Mouse (Mus musculus) midbrain, embryonic 14.5 days (tissue): ENCODE results near the gene Fbxw8. TPM values are rescaled to one million over a fixed set of nuclear protein-coding genes. Genes with fewer than 3 reads are reported as not detected.
A peak's percentile ranks its signal among the peaks of the same experiment; 100 is the strongest.

Experiments used
- ATAC-seq: fragments of 200-750 bp; cut with Nextera tagmentation; 2 replicates; pipeline ENCODE4 v1.8.0; 2017; ENCODE audit warnings: moderate number of reproducible peaks, moderate library complexity; ENCODE audit not compliant: low FRiP score, low TSS enrichment
- DNase-seq: peaks from one replicate; pipeline ENCODE4 v3.0.0-alpha.2; 2015
- H3K27ac ChIP-seq: fragments of 300-500 bp; sonication (generic); replicated peaks from 2 replicates; pipeline ENCODE4 v1.5.1; 2014; ENCODE audit warnings: mild to moderate bottlenecking, low read depth, low read length, moderate library complexity
- H3K27me3 ChIP-seq: fragments of 300-500 bp; sonication (generic); 2 replicates; pipeline ENCODE4 v1.6.1; 2014; ENCODE audit warnings: low read length, control low read depth, mixed read lengths; ENCODE audit not compliant: control insufficient read depth, insufficient read depth
- H3K36me3 ChIP-seq: fragments of 300-500 bp; sonication (generic); 2 replicates; pipeline ENCODE4 v1.6.1; 2014; ENCODE audit warnings: low read length, control low read depth; ENCODE audit not compliant: control insufficient read depth, insufficient read depth
- H3K4me1 ChIP-seq: fragments of 300-500 bp; sonication (generic); 2 replicates; pipeline ENCODE4 v1.6.1; 2014; ENCODE audit warnings: mild to moderate bottlenecking, antibody characterized with exemption, low read length, control low read depth; ENCODE audit not compliant: control insufficient read depth, insufficient read depth
- H3K4me2 ChIP-seq: fragments of 300-500 bp; sonication (generic); 2 replicates; pipeline ENCODE4 v1.6.1; 2014; ENCODE audit warnings: mild to moderate bottlenecking, low read length, moderate library complexity
- H3K4me3 ChIP-seq: fragments of 300-500 bp; sonication (generic); replicated peaks from 2 replicates; pipeline ENCODE4 v1.5.1; 2014; ENCODE audit warnings: low read depth, low read length
- H3K9ac ChIP-seq: fragments of 300-500 bp; sonication (generic); replicated peaks from 2 replicates; pipeline ENCODE4 v1.6.1; 2014; ENCODE audit warnings: mild to moderate bottlenecking, low read length, moderate library complexity
- H3K9me3 ChIP-seq: fragments of 300-500 bp; sonication (generic); 2 replicates; pipeline ENCODE4 v1.6.1; 2016; ENCODE audit warnings: low read length, control low read depth, mixed read lengths; ENCODE audit not compliant: control insufficient read depth
- WGBS: fragments of 180-500 bp; shearing (Covaris S2); extraction: QIAGEN DNeasy Blood & Tissue Kit; methylation state at CpG from one replicate; pipeline ENCODE4 v1.1.7; 2014; 5-methylcytosine and 5-hydroxymethylcytosine counted together
- polyA plus RNA-seq: library from polyadenylated mRNA; unstranded; fragments of >200 nt; fragmentation: Nextera tagmentation; extraction: Ambion mirVana; gene quantifications from 2 replicates; pipeline ENCODE4 v1.2.1, GENCODE M21; 2014

Fbxw8 gene
- polyA plus RNA-seq, 1 experiment from 2014 or later, result 21.4 TPM

DNA sequence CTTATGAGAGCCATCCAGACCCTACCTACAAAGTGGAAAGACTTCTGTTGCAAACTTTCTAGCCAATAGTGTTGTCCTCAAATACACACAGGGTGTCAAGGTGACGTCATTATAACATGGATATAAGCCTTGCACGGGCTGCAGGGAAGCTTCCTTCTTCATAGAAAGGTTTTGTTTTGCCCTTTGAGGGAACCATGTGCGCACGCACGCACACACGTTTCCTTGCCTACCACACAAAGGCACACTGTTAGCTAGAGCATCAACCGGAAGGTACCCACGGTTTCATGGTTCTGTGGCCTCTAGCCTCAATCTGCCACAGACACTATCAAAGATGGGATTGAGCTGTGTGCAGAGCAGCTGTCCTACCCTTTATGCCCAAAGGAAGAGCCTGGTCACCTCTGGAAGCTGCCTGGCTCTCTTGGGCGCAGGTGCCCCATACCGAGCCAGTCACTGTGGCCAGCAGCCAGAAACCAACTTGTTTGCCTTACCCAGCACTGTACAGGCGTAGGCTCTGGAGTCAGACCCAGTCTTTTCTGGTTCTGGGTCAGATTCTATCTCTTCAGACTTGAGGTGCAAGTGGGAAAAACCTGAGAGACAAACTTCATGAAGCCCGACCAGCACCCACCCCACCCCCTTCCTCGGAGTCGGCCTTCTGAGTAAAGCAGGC, 108.0 kb downstream of the Fbxw8 start:
- ATAC-seq (no peak), DNase-seq (no peak)
- H3K27ac ChIP-seq, result no peak overlapping the region
- no peak overlapping the region for H3K9ac ChIP-seq
- H3K36me3 ChIP-seq, result no peaks in the 10 kb centered on the region
- H3K27me3 ChIP-seq, result no peaks in the 10 kb centered on the region
- no peaks in the 10 kb centered on the region for H3K4me1 ChIP-seq
- no peak overlapping the region for H3K4me3 ChIP-seq
- 89% methylated on average over 14 of the region's 14 CpGs for WGBS
- no peaks in the 10 kb centered on the region for H3K9me3 ChIP-seq
- no peak overlapping the region for H3K4me2 ChIP-seq

DNA sequence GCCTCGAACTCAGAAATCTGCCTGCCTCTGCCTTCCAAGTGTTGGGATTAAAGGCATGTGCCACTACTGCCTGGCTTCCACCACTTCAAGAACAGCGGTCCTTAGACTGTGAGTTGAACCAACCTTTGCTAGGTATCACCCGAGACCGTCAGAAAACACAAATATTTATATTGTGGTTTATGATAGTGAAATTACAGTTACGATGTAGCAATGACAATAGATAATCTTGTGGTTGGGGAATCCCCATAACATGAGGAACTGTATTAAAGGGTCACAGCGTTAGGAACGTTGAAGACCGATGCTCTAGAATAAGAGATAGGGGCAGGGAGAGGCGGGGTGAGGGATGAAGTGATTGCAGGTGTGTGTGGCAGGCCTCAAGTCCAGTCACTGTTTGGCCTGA, 109.9 kb downstream of the Fbxw8 start:
- no peak for ATAC-seq
- Histone ChIP-seq H3K27ac (no peak overlapping the region), H3K9ac (no peak overlapping the region), H3K4me1 (no peaks in the 10 kb centered on the region), H3K36me3 (no peaks in the 10 kb centered on the region), H3K9me3 (no peaks in the 10 kb centered on the region), H3K4me3 (no peak overlapping the region), H3K27me3 (no peaks in the 10 kb centered on the region), H3K4me2 (no peak overlapping the region)
- WGBS, result 96% methylated on average over 9 of the region's 9 CpGs
- DNase-seq, result no peak

DNA sequence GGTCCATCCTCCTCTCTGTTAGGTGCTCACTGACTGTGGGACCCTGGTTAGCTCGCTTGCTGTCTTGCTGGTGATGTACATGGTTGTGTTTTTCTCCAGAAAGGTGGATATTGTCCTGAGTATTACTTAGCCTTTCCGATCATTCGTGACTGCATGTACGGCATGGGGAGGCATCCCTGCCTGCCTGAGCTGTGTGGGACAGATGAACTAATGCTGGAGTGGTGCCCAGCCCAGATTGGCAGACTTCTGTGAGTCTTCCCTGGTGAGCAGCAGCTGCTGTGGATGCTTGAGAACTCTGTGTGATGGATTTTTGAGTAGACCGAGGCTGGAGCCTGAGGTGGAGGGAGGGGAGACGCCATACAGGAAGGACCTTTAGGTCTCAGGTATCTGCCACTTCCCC, 110.4 kb downstream of the Fbxw8 start:
- WGBS, result 92% methylated on average over 6 of the region's 6 CpGs
- Histone ChIP-seq H3K36me3 (no peaks in the 10 kb centered on the region), H3K27me3 (no peaks in the 10 kb centered on the region), H3K9ac (no peak overlapping the region), H3K4me1 (no peaks in the 10 kb centered on the region), H3K4me2 (no peak overlapping the region), H3K27ac (no peak overlapping the region), H3K9me3 (no peaks in the 10 kb centered on the region), H3K4me3 (no peak overlapping the region)
- ATAC-seq, result no peak
- DNase-seq, result no peak

DNA sequence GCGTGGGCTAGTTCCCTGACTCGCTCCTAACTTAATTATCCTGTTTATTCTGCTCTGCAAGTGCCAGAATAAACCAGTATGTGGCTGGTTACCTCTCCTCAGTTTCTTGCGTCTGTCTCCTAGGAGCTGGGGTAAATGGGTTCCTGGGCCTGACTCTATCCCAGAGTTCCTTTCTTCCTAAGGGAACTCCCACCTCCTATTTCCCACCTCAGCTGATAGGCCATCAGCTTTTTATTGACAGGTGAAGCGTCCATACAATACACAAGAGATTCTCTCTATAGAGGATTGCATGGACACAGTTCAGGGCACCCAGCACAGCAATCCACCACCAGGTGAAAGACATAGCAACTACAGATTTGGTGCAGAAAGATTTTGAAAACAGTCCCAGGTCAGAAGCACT, 111.5 kb downstream of the Fbxw8 start:
- Histone ChIP-seq H3K27me3 (no peaks in the 10 kb centered on the region), H3K4me1 (peaks cover 5% of the 10 kb centered on the region; the same call in 1 of the 2 replicates), H3K9ac (no peak overlapping the region), H3K4me2 (no peak overlapping the region), H3K4me3 (no peak overlapping the region), H3K36me3 (no peaks in the 10 kb centered on the region), H3K9me3 (no peaks in the 10 kb centered on the region), H3K27ac (no peak overlapping the region)
- WGBS, result 87% methylated on average over 4 of the region's 4 CpGs
- ATAC-seq (no peak), DNase-seq (no peak)

DNA sequence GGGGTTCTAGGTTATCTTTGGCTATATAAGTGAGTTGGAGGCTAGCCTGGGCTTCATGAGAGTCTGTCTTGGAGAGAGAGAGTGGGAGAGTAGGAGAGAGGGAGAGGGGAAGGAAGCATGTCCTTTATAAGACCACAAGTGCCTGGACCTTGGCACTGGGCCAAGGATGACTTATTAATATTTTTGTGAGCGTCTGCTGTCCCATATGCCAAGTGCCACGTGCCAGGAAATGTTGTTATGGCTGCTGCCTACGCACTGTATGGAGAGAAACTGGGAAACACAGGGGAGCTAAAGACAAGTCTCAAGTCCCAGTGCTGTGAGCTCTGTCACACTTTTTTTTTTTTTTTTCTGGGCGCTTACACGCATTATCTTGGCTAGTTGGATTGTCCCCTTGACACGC, 112.7 kb downstream of the Fbxw8 start:
- Histone ChIP-seq H3K9me3 (no peaks in the 10 kb centered on the region), H3K36me3 (no peaks in the 10 kb centered on the region), H3K4me1 (peaks cover 5% of the 10 kb centered on the region; the same call in 1 of the 2 replicates), H3K27me3 (no peaks in the 10 kb centered on the region), H3K4me3 (no peak overlapping the region), H3K9ac (no peak overlapping the region), H3K27ac (no peak overlapping the region), H3K4me2 (no peak overlapping the region)
- WGBS, result 88% methylated on average over 6 of the region's 6 CpGs
- DNase-seq, result no peak
- ATAC-seq, result no peak

DNA sequence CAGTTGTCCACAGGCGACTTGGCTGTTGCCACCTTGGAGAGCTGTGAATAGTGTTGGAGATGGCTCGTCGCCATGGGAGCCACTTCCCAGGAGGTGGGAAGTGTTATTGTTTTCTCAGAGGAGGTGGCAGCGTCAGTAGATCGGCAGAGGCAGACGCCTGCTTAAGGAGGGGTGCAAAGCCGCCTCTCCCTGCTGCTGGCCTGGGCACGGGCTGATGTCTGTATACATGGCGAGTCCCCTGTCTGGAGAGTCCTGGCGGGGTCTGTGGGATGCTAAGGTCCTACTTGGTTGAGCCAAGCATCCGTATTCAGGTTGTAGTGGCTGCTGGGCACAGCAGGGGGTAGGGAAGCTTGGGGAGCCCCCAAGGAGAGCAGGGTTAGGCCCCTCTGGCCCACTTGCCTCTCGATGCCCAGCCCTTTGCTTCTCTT, 116.0 kb downstream of the Fbxw8 start:
- WGBS, result 26% methylated on average over 12 of the region's 12 CpGs
- H3K27ac ChIP-seq, result 0 out of 2 replicates have a peak overlapping the region, but pooled peaks have one; percentile 26
- no peaks in the 10 kb centered on the region for H3K9me3 ChIP-seq
- ATAC-seq, result no peak
- DNase-seq, result peak; percentile 12
- no peaks in the 10 kb centered on the region for H3K27me3 ChIP-seq
- H3K36me3 ChIP-seq, result no peaks in the 10 kb centered on the region
- H3K4me2 ChIP-seq, result no peak overlapping the region
- no peak overlapping the region for H3K9ac ChIP-seq
- H3K4me3 ChIP-seq, result no peak overlapping the region
- peaks cover 11% of the 10 kb centered on the region; the same call in 1 of the 2 replicates for H3K4me1 ChIP-seq

DNA sequence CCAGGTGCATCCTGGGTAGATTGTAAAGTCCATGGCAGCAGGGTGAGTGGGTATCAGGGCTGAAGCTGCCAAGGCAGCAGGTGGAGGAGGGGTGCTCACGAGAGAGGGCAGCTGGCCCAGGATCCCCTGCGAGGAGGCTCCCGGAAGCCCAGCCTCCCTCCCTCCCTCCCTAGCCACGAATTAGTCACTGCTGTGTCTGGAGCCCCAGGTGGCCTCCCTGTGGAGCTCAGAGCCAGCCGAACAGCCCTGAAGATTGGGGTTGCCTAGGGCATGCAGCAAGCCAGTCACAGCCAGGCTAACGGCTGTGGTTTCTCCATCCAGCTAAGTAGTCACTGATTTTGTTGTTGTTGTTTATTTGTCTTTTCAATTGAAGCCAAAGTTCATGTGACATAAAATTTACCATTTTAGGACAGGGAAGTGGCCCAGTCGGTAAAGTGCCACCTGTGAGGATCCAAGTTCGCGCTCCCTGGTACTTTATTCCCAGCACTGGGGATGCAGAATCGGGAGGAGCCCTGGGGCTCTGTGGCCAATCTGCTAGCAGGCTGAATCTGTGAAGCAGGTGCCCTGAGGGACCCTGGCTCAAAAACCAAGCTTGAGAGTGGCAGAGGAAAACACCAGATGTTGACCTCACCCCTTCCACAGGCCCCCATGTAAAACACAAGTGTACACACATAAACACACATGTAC, 117.3 kb downstream of the Fbxw8 start:
- H3K36me3 ChIP-seq, result no peaks in the 10 kb centered on the region
- 8% methylated on average over 10 of the region's 10 CpGs for WGBS
- H3K9ac ChIP-seq, result no peak overlapping the region
- peak; percentile 77 for DNase-seq
- H3K4me2 ChIP-seq, result peak overlapping the region; percentile 28
- H3K27me3 ChIP-seq, result no peaks in the 10 kb centered on the region
- H3K9me3 ChIP-seq, result no peaks in the 10 kb centered on the region
- H3K4me1 ChIP-seq, result peaks cover 11% of the 10 kb centered on the region; the same call in 1 of the 2 replicates
- no peak overlapping the region for H3K4me3 ChIP-seq
- peak overlapping the region; percentile 61 for H3K27ac ChIP-seq
- ATAC-seq, result peak; percentile 70; the same call in 1 of the 2 replicates

DNA sequence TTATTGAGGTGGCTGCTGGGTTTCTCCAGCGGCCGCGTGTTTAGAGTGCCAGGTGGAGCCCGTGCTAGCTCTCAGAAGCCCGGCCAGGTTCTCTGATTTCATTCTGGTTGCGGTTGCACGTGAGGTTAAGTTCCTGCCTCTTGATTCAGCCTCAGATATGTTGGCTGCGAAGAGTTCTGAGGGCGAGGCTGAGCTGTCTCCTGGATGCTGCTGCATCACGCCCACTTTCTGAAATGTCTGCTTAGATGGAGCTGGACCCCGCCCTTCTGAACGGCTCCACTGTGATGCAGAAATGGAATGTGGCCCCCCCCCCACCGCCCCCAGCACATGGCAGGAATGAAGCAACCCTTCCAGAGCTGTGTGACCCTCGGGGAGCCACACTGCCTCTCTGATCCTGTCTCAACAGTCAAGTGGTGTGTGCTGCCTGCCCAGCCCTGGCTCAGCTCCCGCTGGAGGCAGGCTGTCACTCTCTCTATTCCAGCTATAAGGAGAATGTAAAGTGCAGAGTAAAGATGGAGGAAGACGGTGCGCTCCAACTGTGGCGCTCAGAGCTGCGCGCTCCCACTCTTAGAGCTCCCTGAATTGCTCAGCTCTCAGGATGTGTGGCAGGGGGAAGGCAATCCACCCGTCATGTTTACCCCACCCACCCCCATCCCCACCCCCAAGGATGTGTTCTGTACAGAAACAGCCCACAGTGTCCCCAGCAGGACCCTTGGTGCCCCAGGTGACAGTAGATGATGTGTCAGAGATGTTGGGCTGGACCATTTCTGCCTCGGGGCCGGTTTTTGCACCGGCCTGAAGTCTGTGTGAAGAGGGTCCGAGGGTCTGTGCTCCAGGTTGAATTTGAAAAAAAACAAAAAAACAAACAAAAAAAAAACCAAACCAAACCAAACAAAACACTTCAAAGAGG, 118.1 kb downstream of the Fbxw8 start:
- peak overlapping the region; percentile 61 for H3K27ac ChIP-seq
- no peaks in the 10 kb centered on the region for H3K27me3 ChIP-seq
- ATAC-seq, result peak; percentile 40
- peaks cover 11% of the 10 kb centered on the region; the same call in 1 of the 2 replicates for H3K4me1 ChIP-seq
- H3K4me2 ChIP-seq, result peak overlapping the region; percentile 28
- H3K9me3 ChIP-seq, result no peaks in the 10 kb centered on the region
- no peaks in the 10 kb centered on the region for H3K36me3 ChIP-seq
- no peak overlapping the region for H3K9ac ChIP-seq
- no peak for DNase-seq
- H3K4me3 ChIP-seq, result no peak overlapping the region
- 42% methylated on average over 25 of the region's 25 CpGs for WGBS
